Mouse (Mus musculus): ENCODE measurements around the gene Lmod3. TPM values are rescaled to one million over a fixed set of nuclear protein-coding genes. Genes with fewer than 3 reads are reported as not detected.
"Not testable (repeated sequence)": the region's sequence is repeated elsewhere in the genome, so short reads cannot be mapped to it uniquely, and the experiment has no call there.

The Lmod3 gene
- polyA plus RNA-seq, 1 experiment from 2014 or later = 0.08 TPM

- no peaks in the 10 kb centered on the region for H3K36me3 ChIP-seq (ENCODE audit: control insufficient read depth, insufficient read depth)
- WGBS = 59% methylated on average over 4 of the region's 4 CpGs
- no peak overlapping the region for H3K4me3 ChIP-seq (ENCODE audit: low read depth, low read length)
- H3K27me3 ChIP-seq (replicated peaks; ENCODE audit: control insufficient read depth, insufficient read depth, low read length) = no peaks in the 10 kb centered on the region
- no peak overlapping the region for H3K27ac ChIP-seq (ENCODE audit: low read depth, low read length)
- no peak for TF ChIP-seq CTCF (IDR thresholded peaks at IDR 0.05; ENCODE audit: low read depth)
- H3K9me3 ChIP-seq (ENCODE audit: control insufficient read depth) = no peaks in the 10 kb centered on the region
- H3K9ac ChIP-seq (ENCODE audit: low read depth, low read length) = no peak overlapping the region
- no peak for ATAC-seq
- no peaks in the 10 kb centered on the region for H3K4me1 ChIP-seq (replicated peaks; ENCODE audit: control insufficient read depth, insufficient read depth, low read length)
- H3K4me2 ChIP-seq (replicated peaks; ENCODE audit: low read depth) = no peak overlapping the region
Observed at GRCm38 (mm10) chr6:97262229-97262628, 9.7 kb upstream of the Lmod3 start.

GRCm38 (mm10) chr6:97259926-97260325 is 7.4 kb upstream of the Lmod3 start:
- not testable (repeated sequence) for H3K4me2 ChIP-seq (replicated peaks; ENCODE audit: low read depth); H3K9me3 ChIP-seq (ENCODE audit: control insufficient read depth)
- 95% methylated on average over 2 of the region's 2 CpGs for WGBS

GRCm38 (mm10) chr6:97258489-97258888 is 5.9 kb upstream of the Lmod3 start:
- ATAC-seq = no peak
- TF ChIP-seq CTCF (IDR thresholded peaks at IDR 0.05; ENCODE audit: low read depth) = no peak
- Histone ChIP-seq H3K4me1 (replicated peaks; ENCODE audit: control insufficient read depth, insufficient read depth, low read length) (no peaks in the 10 kb centered on the region), H3K36me3 (ENCODE audit: control insufficient read depth, insufficient read depth) (no peaks in the 10 kb centered on the region), H3K27me3 (replicated peaks; ENCODE audit: control insufficient read depth, insufficient read depth, low read length) (no peaks in the 10 kb centered on the region), H3K9me3 (ENCODE audit: control insufficient read depth) (no peaks in the 10 kb centered on the region), H3K9ac (ENCODE audit: low read depth, low read length) (no peak overlapping the region), H3K4me2 (replicated peaks; ENCODE audit: low read depth) (no peak overlapping the region), H3K4me3 (ENCODE audit: low read depth, low read length) (no peak overlapping the region), H3K27ac (ENCODE audit: low read depth, low read length) (no peak overlapping the region)
- 86% methylated on average over 1 of the region's 1 CpGs for WGBS

More at GRCm38 (mm10) chr6:97259926-97260325, 7.4 kb upstream of the Lmod3 start:
- H3K9ac ChIP-seq (ENCODE audit: low read depth, low read length); H3K36me3 ChIP-seq (ENCODE audit: control insufficient read depth, insufficient read depth); H3K4me3 ChIP-seq (ENCODE audit: low read depth, low read length); H3K27me3 ChIP-seq (replicated peaks; ENCODE audit: control insufficient read depth, insufficient read depth, low read length); H3K27ac ChIP-seq (ENCODE audit: low read depth, low read length); ATAC-seq; H3K4me1 ChIP-seq (replicated peaks; ENCODE audit: control insufficient read depth, insufficient read depth, low read length): not testable (repeated sequence)

GRCm38 (mm10) chr6:97252086-97252485 is 473 bp downstream of the Lmod3 start:
- no peak overlapping the region for H3K4me3 ChIP-seq (ENCODE audit: low read depth, low read length)
- H3K27me3 ChIP-seq (replicated peaks; ENCODE audit: control insufficient read depth, insufficient read depth, low read length) = no peaks in the 10 kb centered on the region
- ATAC-seq = no peak
- H3K9me3 ChIP-seq (ENCODE audit: control insufficient read depth) = no peaks in the 10 kb centered on the region
- WGBS = 45% methylated on average over 5 of the region's 5 CpGs
- no peak overlapping the region for H3K27ac ChIP-seq (ENCODE audit: low read depth, low read length)
- no peaks in the 10 kb centered on the region for H3K36me3 ChIP-seq (ENCODE audit: control insufficient read depth, insufficient read depth)
- no peak overlapping the region for H3K9ac ChIP-seq (ENCODE audit: low read depth, low read length)
- no peak for TF ChIP-seq CTCF (IDR thresholded peaks at IDR 0.05; ENCODE audit: low read depth)
- H3K4me2 ChIP-seq (replicated peaks; ENCODE audit: low read depth) = no peak overlapping the region
- H3K4me1 ChIP-seq (replicated peaks; ENCODE audit: control insufficient read depth, insufficient read depth, low read length) = no peaks in the 10 kb centered on the region

GRCm38 (mm10) chr6:97250966-97251365 is 1.6 kb downstream of the Lmod3 start:
- no peaks in the 10 kb centered on the region for H3K9me3 ChIP-seq (ENCODE audit: control insufficient read depth)
- ATAC-seq = no peak
- 35% methylated on average over 6 of the region's 6 CpGs for WGBS

GRCm38 (mm10) chr6:97245200-97245599 is 7.4 kb downstream of the Lmod3 start:
- no peaks in the 10 kb centered on the region for H3K4me1 ChIP-seq (replicated peaks; ENCODE audit: control insufficient read depth, insufficient read depth, low read length)
- no peak for ATAC-seq
- H3K36me3 ChIP-seq (ENCODE audit: control insufficient read depth, insufficient read depth) = no peaks in the 10 kb centered on the region
- no peak overlapping the region for H3K4me3 ChIP-seq (ENCODE audit: low read depth, low read length)
- no peaks in the 10 kb centered on the region for H3K27me3 ChIP-seq (replicated peaks; ENCODE audit: control insufficient read depth, insufficient read depth, low read length)
- no peaks in the 10 kb centered on the region for H3K9me3 ChIP-seq (ENCODE audit: control insufficient read depth)
- TF ChIP-seq CTCF (IDR thresholded peaks at IDR 0.05; ENCODE audit: low read depth) = no peak
- H3K4me2 ChIP-seq (replicated peaks; ENCODE audit: low read depth) = no peak overlapping the region
- no peak overlapping the region for H3K27ac ChIP-seq (ENCODE audit: low read depth, low read length)
- no peak overlapping the region for H3K9ac ChIP-seq (ENCODE audit: low read depth, low read length)

More at GRCm38 (mm10) chr6:97250966-97251365, 1.6 kb downstream of the Lmod3 start:
- Histone ChIP-seq H3K4me3 (ENCODE audit: low read depth, low read length) (no peak overlapping the region), H3K36me3 (ENCODE audit: control insufficient read depth, insufficient read depth) (no peaks in the 10 kb centered on the region), H3K9ac (ENCODE audit: low read depth, low read length) (no peak overlapping the region), H3K27me3 (replicated peaks; ENCODE audit: control insufficient read depth, insufficient read depth, low read length) (no peaks in the 10 kb centered on the region), H3K4me1 (replicated peaks; ENCODE audit: control insufficient read depth, insufficient read depth, low read length) (no peaks in the 10 kb centered on the region), H3K4me2 (replicated peaks; ENCODE audit: low read depth) (no peak overlapping the region), H3K27ac (ENCODE audit: low read depth, low read length) (no peak overlapping the region)
- TF ChIP-seq CTCF (IDR thresholded peaks at IDR 0.05; ENCODE audit: low read depth) = peak; percentile 90

GRCm38 (mm10) chr6:97242522-97242921 is 10.0 kb downstream of the Lmod3 start:
- Histone ChIP-seq H3K36me3 (ENCODE audit: control insufficient read depth, insufficient read depth) (no peaks in the 10 kb centered on the region), H3K9ac (ENCODE audit: low read depth, low read length) (no peak overlapping the region), H3K27ac (ENCODE audit: low read depth, low read length) (no peak overlapping the region), H3K9me3 (ENCODE audit: control insufficient read depth) (0 out of 2 replicates have a peak, but pooled peaks cover 3% of the 10 kb centered on the region), H3K4me1 (replicated peaks; ENCODE audit: control insufficient read depth, insufficient read depth, low read length) (no peaks in the 10 kb centered on the region), H3K27me3 (replicated peaks; ENCODE audit: control insufficient read depth, insufficient read depth, low read length) (no peaks in the 10 kb centered on the region), H3K4me3 (ENCODE audit: low read depth, low read length) (no peak overlapping the region), H3K4me2 (replicated peaks; ENCODE audit: low read depth) (no peak overlapping the region)
- peak; percentile 80 for ATAC-seq
- WGBS = 68% methylated on average over 4 of the region's 4 CpGs
- TF ChIP-seq CTCF (IDR thresholded peaks at IDR 0.05; ENCODE audit: low read depth) = no peak

All from intestine, postnatal 0 days (tissue).